Mouse (Mus musculus) cerebellum, adult 8-10 months (tissue): ENCODE measurements around the gene Syngr3.
"Not testable (repeated sequence)": the region's sequence is repeated elsewhere in the genome, so short reads cannot be mapped to it uniquely, and the experiment has no call there.

ENCODE experiments used
- DNase-seq: peaks from one replicate; pipeline ENCODE4 v3.0.0; 2022

Gene Syngr3

GRCm38 (mm10) chr17:24676187-24676586 is 13.6 kb downstream of the Syngr3 start:
- DNase-seq = peak; percentile 71

GRCm38 (mm10) chr17:24674277-24674676 is 15.5 kb downstream of the Syngr3 start:
- DNase-seq = no peak

- no peak for DNase-seq
Observed at GRCm38 (mm10) chr17:24672141-24672540, 17.6 kb downstream of the Syngr3 start.

- DNase-seq = no peak
Observed at GRCm38 (mm10) chr17:24671346-24671745, 18.4 kb downstream of the Syngr3 start.

GRCm38 (mm10) chr17:24670246-24670844 is 19.4 kb downstream of the Syngr3 start:
- DNase-seq = no peak

- DNase-seq = peak; percentile 91
Observed at GRCm38 (mm10) chr17:24669545-24670245, 20.1 kb downstream of the Syngr3 start, which contains the start of gene Zfp598. TSS of gene Zfp598 (plus strand) at chr17:24669687.

GRCm38 (mm10) chr17:24669214-24669544 is 20.6 kb downstream of the Syngr3 start:
- not testable (repeated sequence) for DNase-seq

- DNase-seq = peak; percentile 78
Observed at GRCm38 (mm10) chr17:24667416-24667815, 22.3 kb downstream of the Syngr3 start.

- not testable (repeated sequence) for DNase-seq
Observed at GRCm38 (mm10) chr17:24667011-24667410, 22.7 kb downstream of the Syngr3 start.

- no peak for DNase-seq
Observed at GRCm38 (mm10) chr17:24658017-24658758, 31.6 kb downstream of the Syngr3 start, which contains the start of gene Npw. TSS of gene Npw (minus strand) at chr17:24658457.

- DNase-seq = no peak
Observed at GRCm38 (mm10) chr17:24654969-24655368, 34.8 kb downstream of the Syngr3 start.

GRCm38 (mm10) chr17:24653967-24654710 is 35.6 kb downstream of the Syngr3 start:
- peak; percentile 76 for DNase-seq

GRCm38 (mm10) chr17:24651835-24652234 is 37.9 kb downstream of the Syngr3 start:
- DNase-seq = no peak

- no peak for DNase-seq
Observed at GRCm38 (mm10) chr17:24650766-24651165, 39.0 kb downstream of the Syngr3 start.

GRCm38 (mm10) chr17:24650070-24650616 is 39.6 kb downstream of the Syngr3 start, which contains the start of gene Slc9a3r2:
TSS of gene Slc9a3r2 (minus strand) at chr17:24650327.
- peak; percentile 66 for DNase-seq

GRCm38 (mm10) chr17:24649581-24650069 is 40.1 kb downstream of the Syngr3 start:
- DNase-seq = peak; percentile 75

GRCm38 (mm10) chr17:24648731-24649377 is 40.9 kb downstream of the Syngr3 start:
- DNase-seq = no peak

- DNase-seq = no peak
Observed at GRCm38 (mm10) chr17:24647493-24647892, 42.3 kb downstream of the Syngr3 start.

- no peak for DNase-seq
Observed at GRCm38 (mm10) chr17:24646381-24646780, 43.4 kb downstream of the Syngr3 start.

GRCm38 (mm10) chr17:24645916-24646315 is 43.8 kb downstream of the Syngr3 start:
- no peak for DNase-seq

GRCm38 (mm10) chr17:24644875-24645721 is 44.7 kb downstream of the Syngr3 start:
- no peak for DNase-seq
